Mouse (Mus musculus) embryonic facial prominence, embryonic 11.5 days (tissue): ENCODE measurements around the gene Olfr735. TPM values are rescaled to one million over a fixed set of nuclear protein-coding genes. Genes with fewer than 3 reads are reported as not detected.

Experiments used
- ATAC-seq: fragments of 200-750 bp; cut with Nextera tagmentation; replicated peaks from 2 replicates; pipeline ENCODE4 v1.8.0; 2017; ENCODE audit warnings: low read depth; ENCODE audit not compliant: insufficient number of reproducible peaks, low FRiP score, low TSS enrichment
- DNase-seq: peaks from one replicate; pipeline ENCODE4 v3.0.0-alpha.2; 2015; ENCODE audit warnings: low spot score
- H3K27ac ChIP-seq: fragments of 300-500 bp; sonication (generic); replicated peaks from 2 replicates; pipeline ENCODE4 v1.5.1; 2014; ENCODE audit warnings: mild to moderate bottlenecking, low read depth, low read length, control low read depth
- H3K27me3 ChIP-seq: fragments of 300-500 bp; sonication (generic); 2 replicates; pipeline ENCODE4 v1.6.1; 2014; ENCODE audit warnings: mild to moderate bottlenecking, low read length, moderate library complexity, mixed read lengths; ENCODE audit not compliant: control insufficient read depth, insufficient read depth
- H3K36me3 ChIP-seq: fragments of 300-500 bp; sonication (generic); replicated peaks from 2 replicates; pipeline ENCODE4 v1.6.1; 2014; ENCODE audit warnings: low read depth, mild to moderate bottlenecking, low read length, moderate library complexity, mixed read lengths; ENCODE audit not compliant: control insufficient read depth, insufficient read depth
- H3K4me1 ChIP-seq: fragments of 300-500 bp; sonication (generic); 2 replicates; pipeline ENCODE4 v1.6.1; 2014; ENCODE audit warnings: low read length, mixed read lengths; ENCODE audit not compliant: control insufficient read depth, insufficient read depth
- H3K4me2 ChIP-seq: fragments of 300-500 bp; sonication (generic); 2 replicates; pipeline ENCODE4 v1.6.1; 2014; ENCODE audit warnings: low read depth, mild to moderate bottlenecking, control low read depth, low read length, moderate library complexity
- H3K4me3 ChIP-seq: fragments of 300-500 bp; sonication (generic); 2 replicates; pipeline ENCODE4 v1.5.1; 2014; ENCODE audit warnings: low read depth, low read length, control low read depth
- H3K9ac ChIP-seq: fragments of 300-500 bp; sonication (generic); replicated peaks from 2 replicates; pipeline ENCODE4 v1.6.1; 2014; ENCODE audit warnings: mild to moderate bottlenecking, control low read depth, low read length
- H3K9me3 ChIP-seq: fragments of 300-500 bp; sonication (generic); replicated peaks from 2 replicates; pipeline ENCODE4 v1.6.1; 2016; ENCODE audit warnings: mild to moderate bottlenecking, low read length, inconsistent platforms, mixed read lengths; ENCODE audit not compliant: control insufficient read depth
- polyA plus RNA-seq: library from polyadenylated mRNA; unstranded; fragments of >200 nt; fragmentation: Nextera tagmentation; extraction: Ambion mirVana; gene quantifications from 2 replicates; pipeline ENCODE4 v1.2.1, GENCODE M21; 2014

The Olfr735 gene
- polyA plus RNA-seq, 1 experiment from 2014 or later, result not detected

- no peaks in the 10 kb centered on the region for H3K9me3 ChIP-seq
- no peak within 1 kb of the TSS for H3K27ac ChIP-seq
- H3K9ac ChIP-seq, result no peak within 1 kb of the TSS
- H3K4me1 ChIP-seq, result no peaks in the 10 kb centered on the region
- H3K4me2 ChIP-seq, result no peak within 1 kb of the TSS
- ATAC-seq, result no peak
- H3K4me3 ChIP-seq, result no peak within 1 kb of the TSS
- no peaks in the 10 kb centered on the region for H3K36me3 ChIP-seq
- no peaks in the 10 kb centered on the region for H3K27me3 ChIP-seq
- no peak for DNase-seq
These were observed 47.2 kb downstream of the Olfr735 start, which contains the start of gene Olfr733 for GRCm38 (mm10) chr14:50301422-50301821. Gene Olfr733, minus strand, starts transcription at chr14:50301522.

Other genes with a start within 250 kb of the Olfr735 start
- gene Olfr727, start 225.7 kb downstream of the Olfr735 start, polyA plus RNA-seq, result not detected in 2 replicates
- gene Olfr728, start 206.2 kb downstream of the Olfr735 start, polyA plus RNA-seq, result not detected in 2 replicates
- gene Olfr729, start 196.0 kb downstream of the Olfr735 start, polyA plus RNA-seq, result not detected in 2 replicates
- gene Olfr730, start 160.7 kb downstream of the Olfr735 start, polyA plus RNA-seq, result not detected in 2 replicates
- gene Olfr731, start 107.0 kb downstream of the Olfr735 start, polyA plus RNA-seq, result not detected in 2 replicates
- gene Olfr732, start 64.7 kb downstream of the Olfr735 start, polyA plus RNA-seq, result not detected in 2 replicates
- gene Olfr733, start 47.4 kb downstream of the Olfr735 start, polyA plus RNA-seq, result not detected in 2 replicates
- not detected in 2 replicates for gene Olfr734, start 22.1 kb downstream of the Olfr735 start, polyA plus RNA-seq
- gene Tlr11, start 9.0 kb upstream of the Olfr735 start, polyA plus RNA-seq, result not detected in 2 replicates
- gene Olfr736, start 32.3 kb upstream of the Olfr735 start, polyA plus RNA-seq, result not detected in 2 replicates
- not detected in 2 replicates for gene Olfr738, start 58.7 kb upstream of the Olfr735 start, polyA plus RNA-seq
- not detected in 2 replicates for gene Olfr739, start 69.8 kb upstream of the Olfr735 start, polyA plus RNA-seq
- not detected in 2 replicates for gene Olfr740, start 96.7 kb upstream of the Olfr735 start, polyA plus RNA-seq
- gene Olfr741, start 123.9 kb upstream of the Olfr735 start, polyA plus RNA-seq, result not detected in 2 replicates
- not detected in 2 replicates for gene Olfr742, start 154.7 kb upstream of the Olfr735 start, polyA plus RNA-seq
- not detected in 2 replicates for gene Olfr743, start 173.0 kb upstream of the Olfr735 start, polyA plus RNA-seq